ENCODE assay signal across 20 mouse cellular contexts in the genomic region with DNA sequence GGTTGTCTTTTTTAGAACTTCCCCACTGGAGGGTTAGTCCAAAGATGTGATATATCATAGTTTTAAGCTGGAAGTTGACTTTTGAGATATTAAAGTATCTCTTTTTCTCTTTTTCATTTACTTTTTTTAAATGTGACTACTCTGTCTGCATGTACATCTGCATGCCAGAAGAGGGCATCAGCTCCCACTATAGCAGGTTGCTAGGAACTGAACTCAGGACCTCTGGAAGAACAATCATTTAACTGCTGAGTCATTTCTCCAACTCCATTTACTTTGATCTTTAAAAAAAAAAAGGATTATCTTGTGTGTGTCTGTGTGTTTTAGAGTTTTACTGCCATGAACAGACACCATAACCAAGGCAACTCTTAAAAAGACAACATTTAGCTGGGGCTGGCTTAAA. TPM values are rescaled to one million over a fixed set of nuclear protein-coding genes. Genes with fewer than 3 reads are reported as not detected.
DNase-seq lines count a peak whose midpoint lies in the region; ATAC-seq and TF ChIP-seq lines count a peak whose summit lies in the region.
"Had no signal": no experiment of that assay in that cellular context is flagged by ENCODE, and none has a peak within 500 bp of the region (broad histone marks: within the 10 kb centered on the region; RNA-seq: fewer than 3 reads in every experiment).

No protein-coding gene starts in this region.

- H3K36me3 ChIP-seq in midbrain, postnatal 0 days (ENCODE audit: insufficient read depth, low read length), result peaks cover 19% of the 10 kb centered on the region
- H3K36me3 ChIP-seq in midbrain, embryonic 14.5 days (ENCODE audit: control insufficient read depth, insufficient read depth, low read length), result peaks cover 69% of the 10 kb centered on the region
- no peaks in the 10 kb centered on the region for H3K36me3 ChIP-seq in thymus, adult 2 months (ENCODE audit: control insufficient read depth, insufficient read depth, low read length)

- TF ChIP-seq CTCF in midbrain, postnatal 0 days (IDR thresholded peaks at IDR 0.05), result 0 out of 2 replicates have a peak, but pooled peaks have one; percentile 24
- TF ChIP-seq CTCF in thymus, adult 2 months (IDR thresholded peaks at IDR 0.05; ENCODE audit: borderline replicate concordance, control insufficient read depth, extremely low read depth, insufficient read depth, low read length, poor library complexity), result no peak

- no peak overlapping the region for H3K4me3 ChIP-seq in midbrain, postnatal 0 days (ENCODE audit: low read depth, low read length)
- H3K4me3 ChIP-seq in midbrain, embryonic 14.5 days (replicated peaks; ENCODE audit: low read depth, low read length), result no peak overlapping the region
- no peak overlapping the region for H3K4me3 ChIP-seq in thymus, adult 2 months (ENCODE audit: control insufficient read depth, insufficient read depth, low read length)
- H3K4me3 ChIP-seq: embryonic facial prominence, embryonic 15.5 days; erythroblast, embryonic 14.5 days; forebrain, embryonic 10.5 days; gastrocnemius, adult 2 months; heart, embryonic 12.5 days; hindbrain, embryonic 15.5 days had no signal

- no peak overlapping the region for H3K4me2 ChIP-seq in midbrain, postnatal 0 days (ENCODE audit: low read depth, low read length, poor library complexity, severe bottlenecking)
- no peak overlapping the region for H3K4me2 ChIP-seq in midbrain, embryonic 14.5 days (ENCODE audit: low read length)
- H3K4me2 ChIP-seq: embryonic facial prominence, embryonic 15.5 days; heart, embryonic 12.5 days; hindbrain, embryonic 15.5 days had no signal

- H3K9me3 ChIP-seq in midbrain, postnatal 0 days (ENCODE audit: low read length), result no peaks in the 10 kb centered on the region
- H3K9me3 ChIP-seq in midbrain, embryonic 14.5 days (ENCODE audit: control insufficient read depth, low read length), result no peaks in the 10 kb centered on the region
- H3K9me3 ChIP-seq: embryonic facial prominence, embryonic 15.5 days; heart, embryonic 12.5 days; hindbrain, embryonic 15.5 days had no signal

- no peak for ATAC-seq in midbrain, postnatal 0 days (ENCODE audit: low FRiP score)
- ATAC-seq in midbrain, embryonic 14.5 days (ENCODE audit: low FRiP score, low TSS enrichment), result no peak
- ATAC-seq: CD4-positive, CD25-positive, alpha-beta regulatory T cell, adult 4 months; forebrain, embryonic 14.5 days had no signal

- no peak for TF ChIP-seq POLR2A in thymus, adult 2 months (IDR thresholded peaks at IDR 0.05; ENCODE audit: control insufficient read depth, extremely low read depth, insufficient read depth, low read length, poor library complexity)

- H3K4me1 ChIP-seq in midbrain, postnatal 0 days (ENCODE audit: insufficient read depth, low read length), result no peaks in the 10 kb centered on the region
- peaks cover 4% of the 10 kb centered on the region for H3K4me1 ChIP-seq in midbrain, embryonic 14.5 days (ENCODE audit: control insufficient read depth, insufficient read depth, low read length)
- H3K4me1 ChIP-seq in thymus, adult 2 months (replicated peaks; ENCODE audit: control insufficient read depth, insufficient read depth, low read length), result no peaks in the 10 kb centered on the region
- H3K4me1 ChIP-seq: embryonic facial prominence, embryonic 15.5 days; heart, embryonic 12.5 days had no signal

- H3K27ac ChIP-seq in midbrain, postnatal 0 days (ENCODE audit: low read depth, low read length), result no peak overlapping the region
- no peak overlapping the region for H3K27ac ChIP-seq in midbrain, embryonic 14.5 days (replicated peaks; ENCODE audit: low read depth, low read length)
- no peak overlapping the region for H3K27ac ChIP-seq in thymus, adult 2 months (ENCODE audit: control insufficient read depth, insufficient read depth, low read length)
- H3K27ac ChIP-seq: embryonic facial prominence, embryonic 15.5 days; forebrain, embryonic 10.5 days; gastrocnemius, adult 2 months; hindbrain, embryonic 15.5 days had no signal

- no peaks in the 10 kb centered on the region for H3K27me3 ChIP-seq in midbrain, postnatal 0 days (ENCODE audit: insufficient read depth, low read length)
- no peaks in the 10 kb centered on the region for H3K27me3 ChIP-seq in midbrain, embryonic 14.5 days (ENCODE audit: control insufficient read depth, insufficient read depth, low read length)
- no peaks in the 10 kb centered on the region for H3K27me3 ChIP-seq in thymus, adult 2 months (ENCODE audit: control insufficient read depth, insufficient read depth, low read length)
- H3K27me3 ChIP-seq: embryonic facial prominence, embryonic 15.5 days; heart, embryonic 12.5 days; hindbrain, embryonic 15.5 days had no signal

- H3K9ac ChIP-seq in midbrain, postnatal 0 days (replicated peaks; ENCODE audit: low read length, poor library complexity, severe bottlenecking), result no peak overlapping the region
- no peak overlapping the region for H3K9ac ChIP-seq in midbrain, embryonic 14.5 days (replicated peaks; ENCODE audit: low read length)
- H3K9ac ChIP-seq: embryonic facial prominence, embryonic 15.5 days; heart, embryonic 12.5 days; hindbrain, embryonic 15.5 days had no signal

- DNase-seq in midbrain, postnatal 0 days (ENCODE audit: low spot score), result no peak
- no peak for DNase-seq in midbrain, embryonic 14.5 days
- peak; percentile 28 for DNase-seq in ES-CJ7 (ENCODE audit: low read depth, low spot score)
- peak; percentile 38 for DNase-seq in ZHBTc4 (ENCODE audit: low read depth, low spot score)
- no peak for DNase-seq in spleen, postnatal 14 days (ENCODE audit: low spot score in 2 of 2)
- DNase-seq in thymus, adult 2 months, result no peak
- DNase-seq: adrenal gland, adult 2 months; adrenal gland, postnatal 25 days; cerebellum, adult 18-20 months; gastrocnemius, adult 2 months; gastrocnemius, postnatal 25 days; heart, postnatal 36 days had no signal

RNA-seq across cellular contexts. Expression of a gene that starts 7.4 kb away (rescaled TPM):
- total RNA-seq in midbrain, postnatal 0 days (2014; rRNA removed), result 63.5 and 71.0 TPM in 2 replicates
- 91.9 and 100 TPM in 2 replicates for polyA plus RNA-seq in midbrain, postnatal 0 days (2015; fragmentation: Nextera tagmentation; extraction: Ambion mirVana)
- polyA plus RNA-seq in midbrain, embryonic 14.5 days (2014; fragmentation: Nextera tagmentation; extraction: Ambion mirVana), result 169 and 174 TPM in 2 replicates
- polyA plus RNA-seq in thymus, adult 2 months (2012; rRNA removed), result 3.8 and 5.7 TPM in 2 replicates

RNA-seq across cellular contexts. Expression of a gene that starts 34.2 kb away (rescaled TPM):
- total RNA-seq in midbrain, postnatal 0 days (2014; rRNA removed), result 87.0 and 88.2 TPM in 2 replicates
- 100 and 108 TPM in 2 replicates for polyA plus RNA-seq in midbrain, postnatal 0 days (2015; fragmentation: Nextera tagmentation; extraction: Ambion mirVana)
- 142 and 145 TPM in 2 replicates for polyA plus RNA-seq in midbrain, embryonic 14.5 days (2014; fragmentation: Nextera tagmentation; extraction: Ambion mirVana)
- 163 and 176 TPM in 2 replicates for polyA plus RNA-seq in thymus, adult 2 months (2012; rRNA removed)

RNA-seq across cellular contexts. Expression of a gene that starts 48.1 kb away (rescaled TPM):
- 4.3 and 4.5 TPM in 2 replicates for total RNA-seq in midbrain, postnatal 0 days (2014; rRNA removed)
- 5.3 and 5.9 TPM in 2 replicates for polyA plus RNA-seq in midbrain, postnatal 0 days (2015; fragmentation: Nextera tagmentation; extraction: Ambion mirVana)
- polyA plus RNA-seq in midbrain, embryonic 14.5 days (2014; fragmentation: Nextera tagmentation; extraction: Ambion mirVana), result 14.8 and 15.8 TPM in 2 replicates
- 105 and 118 TPM in 2 replicates for polyA plus RNA-seq in thymus, adult 2 months (2012; rRNA removed)
- total RNA-seq: gastrocnemius, adult 2 months; gastrocnemius, postnatal 25 days; heart, adult 8-10 months; heart, postnatal 36 days had no signal

RNA-seq across cellular contexts. Expression of a gene that starts 55.3 kb away (rescaled TPM):
- 8.3 and 18.6 TPM in 2 replicates for total RNA-seq in midbrain, postnatal 0 days (2014; rRNA removed)
- polyA plus RNA-seq in midbrain, postnatal 0 days (2015; fragmentation: Nextera tagmentation; extraction: Ambion mirVana), result 11.5 and 11.8 TPM in 2 replicates
- 20.3 and 23.2 TPM in 2 replicates for polyA plus RNA-seq in midbrain, embryonic 14.5 days (2014; fragmentation: Nextera tagmentation; extraction: Ambion mirVana)
- 60.3 and 69.8 TPM in 2 replicates for polyA plus RNA-seq in thymus, adult 2 months (2012; rRNA removed)

Comparison
In these comparisons a context has a peak if more than half of its experiments do, and no peak if none do; other contexts are left out.
1. DNase-seq: peak in ES-CJ7 (single experiment) and ZHBTc4 (single experiment); none in midbrain, postnatal 0 days (single experiment), midbrain, embryonic 14.5 days (single experiment), spleen, postnatal 14 days (0 of 2) and thymus, adult 2 months (single experiment).
2. RNA of a gene that starts 7.4 kb away (polyA plus RNA-seq): 169 to 174 TPM in midbrain, embryonic 14.5 days and 91.9 to 100 TPM in midbrain, postnatal 0 days; 3.8 to 5.7 TPM in thymus, adult 2 months; every median in the first group is over 10 times any median in the second.